Mouse (Mus musculus) urinary bladder, postnatal 14 days (tissue): ENCODE results near the gene Gata5.

Experiments
- DNase-seq: peaks from one replicate; pipeline ENCODE4 v3.0.0; 2021; ENCODE audit warnings: low spot score

Gata5 gene

GRCm38 (mm10) chr2:180334551-180334986, at the start of gene Gata5:
TSS of gene Gata5 (minus strand) at chr2:180334699.
- peak; percentile 76 for DNase-seq

GRCm38 (mm10) chr2:180376730-180377129, 42.2 kb upstream of the Gata5 start:
- no peak for DNase-seq

- no peak for DNase-seq
Observed at GRCm38 (mm10) chr2:180373256-180373655, 38.8 kb upstream of the Gata5 start.

GRCm38 (mm10) chr2:180368359-180368758, 33.9 kb upstream of the Gata5 start:
- no peak for DNase-seq

GRCm38 (mm10) chr2:180367350-180367749, 32.9 kb upstream of the Gata5 start:
- DNase-seq: no peak

GRCm38 (mm10) chr2:180363434-180363720, 28.9 kb upstream of the Gata5 start:
- DNase-seq: no peak

- no peak for DNase-seq
Observed at GRCm38 (mm10) chr2:180362585-180363433, 28.3 kb upstream of the Gata5 start.

GRCm38 (mm10) chr2:180359062-180359461, 24.6 kb upstream of the Gata5 start:
- DNase-seq: peak; percentile 16

GRCm38 (mm10) chr2:180353338-180353737, 18.8 kb upstream of the Gata5 start:
- peak; percentile 37 for DNase-seq

- no peak for DNase-seq
Observed at GRCm38 (mm10) chr2:180350700-180351099, 16.2 kb upstream of the Gata5 start.

GRCm38 (mm10) chr2:180346820-180347497, 12.5 kb upstream of the Gata5 start:
- DNase-seq: peak; percentile 76

GRCm38 (mm10) chr2:180343092-180343491, 8.6 kb upstream of the Gata5 start:
- no peak for DNase-seq

GRCm38 (mm10) chr2:180342189-180342588, 7.7 kb upstream of the Gata5 start:
- DNase-seq: no peak

- no peak for DNase-seq
Observed at GRCm38 (mm10) chr2:180341229-180341628, 6.7 kb upstream of the Gata5 start.

GRCm38 (mm10) chr2:180339886-180340285, 5.4 kb upstream of the Gata5 start:
- DNase-seq: no peak

- no peak for DNase-seq
Observed at GRCm38 (mm10) chr2:180333778-180334550, 535 bp downstream of the Gata5 start.

GRCm38 (mm10) chr2:180329466-180329865, 5.0 kb downstream of the Gata5 start:
- no peak for DNase-seq

- DNase-seq: peak; percentile 44
Observed at GRCm38 (mm10) chr2:180322674-180323355, 11.7 kb downstream of the Gata5 start.

- no peak for DNase-seq
Observed at GRCm38 (mm10) chr2:180320216-180320615, 14.3 kb downstream of the Gata5 start.

GRCm38 (mm10) chr2:180317591-180317990, 16.9 kb downstream of the Gata5 start:
- no peak for DNase-seq

- no peak for DNase-seq
Observed at GRCm38 (mm10) chr2:180314292-180314691, 20.2 kb downstream of the Gata5 start.

- no peak for DNase-seq
Observed at GRCm38 (mm10) chr2:180311147-180311546, 23.4 kb downstream of the Gata5 start.
